Mouse (Mus musculus) embryonic facial prominence, embryonic 13.5 days (tissue): ENCODE measurements around the gene Myh1. TPM values are rescaled to one million over a fixed set of nuclear protein-coding genes. Genes with fewer than 3 reads are reported as not detected.

Experiments
- ATAC-seq: fragments of 200-750 bp; cut with Nextera tagmentation; 2 replicates; pipeline ENCODE4 v1.8.0; 2017; ENCODE audit warnings: low read depth; ENCODE audit not compliant: insufficient number of reproducible peaks, insufficient read depth, low FRiP score, low TSS enrichment
- H3K27ac ChIP-seq: fragments of 300-500 bp; sonication (generic); 2 replicates; pipeline ENCODE4 v1.5.1; 2015; ENCODE audit warnings: moderate library complexity, mild to moderate bottlenecking, inconsistent platforms
- H3K27me3 ChIP-seq: fragments of 300-500 bp; sonication (generic); 2 replicates; pipeline ENCODE4 v1.6.1; 2015; ENCODE audit warnings: mild to moderate bottlenecking, inconsistent platforms
- H3K36me3 ChIP-seq: fragments of 300-500 bp; sonication (generic); 2 replicates; pipeline ENCODE4 v1.6.1; 2015; ENCODE audit warnings: mild to moderate bottlenecking, inconsistent platforms
- H3K4me1 ChIP-seq: fragments of 300-500 bp; sonication (generic); 2 replicates; pipeline ENCODE4 v1.6.1; 2015; ENCODE audit warnings: inconsistent platforms
- H3K4me2 ChIP-seq: fragments of 300-500 bp; sonication (generic); 2 replicates; pipeline ENCODE4 v1.6.1; 2015; ENCODE audit warnings: moderate library complexity, mild to moderate bottlenecking, inconsistent platforms
- H3K4me3 ChIP-seq: fragments of 300-500 bp; sonication (generic); 2 replicates; pipeline ENCODE4 v1.5.1; 2015; ENCODE audit warnings: mild to moderate bottlenecking, inconsistent platforms
- H3K9ac ChIP-seq: fragments of 300-500 bp; sonication (generic); 2 replicates; pipeline ENCODE4 v1.6.1; 2015; ENCODE audit warnings: mild to moderate bottlenecking, inconsistent platforms
- H3K9me3 ChIP-seq: fragments of 300-500 bp; sonication (generic); 2 replicates; pipeline ENCODE4 v1.6.1; 2016; ENCODE audit warnings: inconsistent platforms
- WGBS: fragments of 180-500 bp; shearing (Covaris S2); methylation state at CpG from one replicate; pipeline ENCODE4 v1.1.7; 2015; ENCODE audit warnings: mixed read lengths; 5-methylcytosine and 5-hydroxymethylcytosine counted together
- polyA plus RNA-seq: library from polyadenylated mRNA; unstranded; fragments of >200 nt; fragmentation: Nextera tagmentation; extraction: Ambion mirVana; gene quantifications from 2 replicates; pipeline ENCODE4 v1.2.1, GENCODE M21; 2015

Myh1 gene
- 0.06 and 0.17 TPM in 2 replicates for polyA plus RNA-seq

DNA sequence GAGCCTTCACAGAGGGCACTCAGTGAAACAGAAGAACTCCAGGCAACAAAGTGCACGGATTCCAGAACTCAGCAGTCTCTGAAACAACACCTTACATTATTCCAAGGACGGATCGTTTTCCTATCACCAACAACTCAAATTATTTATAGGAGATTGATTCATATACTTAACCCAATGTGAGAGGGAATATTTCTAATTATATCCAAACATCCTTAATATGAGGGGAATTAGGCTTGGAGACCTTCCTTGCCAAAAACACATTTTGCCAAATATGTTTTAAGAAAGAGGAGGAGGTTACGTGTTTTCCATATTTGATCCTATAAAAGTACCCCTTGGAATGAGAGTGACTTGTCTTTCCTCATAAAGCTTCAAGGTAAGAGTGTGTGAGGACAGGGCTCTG lies at the start of gene Myh1:
Gene Myh1, plus strand, starts transcription at position 301 of the 400 bp plus-strand sequence.
- ATAC-seq, result no peak
- Histone ChIP-seq H3K9me3 (no peaks in the 10 kb centered on the region), H3K4me1 (no peaks in the 10 kb centered on the region), H3K9ac (no peak within 1 kb of the TSS), H3K27ac (no peak within 1 kb of the TSS), H3K36me3 (no peaks in the 10 kb centered on the region), H3K4me2 (no peak within 1 kb of the TSS), H3K27me3 (no peaks in the 10 kb centered on the region), H3K4me3 (no peak within 1 kb of the TSS)
- WGBS, result 71% methylated on average over 4 of the region's 4 CpGs

DNA sequence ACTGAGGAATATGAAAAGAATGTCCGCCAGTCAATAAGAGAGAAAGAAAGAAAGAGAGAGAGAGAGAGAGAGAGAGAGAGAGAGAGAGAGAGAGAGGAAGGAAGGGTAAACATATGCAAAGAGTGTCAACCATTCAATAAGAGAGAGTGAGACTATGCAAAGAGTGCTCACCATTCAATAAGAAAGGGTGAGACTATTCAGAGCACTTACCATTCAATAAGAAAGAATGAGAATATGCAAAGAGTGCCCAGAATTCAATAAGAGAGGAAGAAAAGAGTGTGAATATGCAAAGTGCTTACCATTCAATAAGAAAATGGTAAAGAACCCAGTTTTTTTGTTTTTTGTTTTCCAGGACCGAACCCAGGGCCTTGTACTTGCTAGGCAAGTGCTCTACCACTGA lies 49.6 kb upstream of the Myh1 start:
- ATAC-seq, result no peak
- 83% methylated on average over 2 of the region's 2 CpGs for WGBS

GRCm38 (mm10) chr11:67151159-67151558 lies 48.7 kb upstream of the Myh1 start:
- H3K27me3 ChIP-seq, result no peaks in the 10 kb centered on the region
- WGBS, result 83% methylated on average over 3 of the region's 3 CpGs
- ATAC-seq, result no peak

More for the DNA sequence above, 49.6 kb upstream of the Myh1 start:
- no peak overlapping the region for H3K27ac ChIP-seq
- no peak overlapping the region for H3K9ac ChIP-seq
- H3K27me3 ChIP-seq, result no peaks in the 10 kb centered on the region
- no peak overlapping the region for H3K4me3 ChIP-seq
- H3K4me2 ChIP-seq, result no peak overlapping the region
- no peaks in the 10 kb centered on the region for H3K36me3 ChIP-seq
- no peaks in the 10 kb centered on the region for H3K9me3 ChIP-seq
- H3K4me1 ChIP-seq, result no peaks in the 10 kb centered on the region

DNA sequence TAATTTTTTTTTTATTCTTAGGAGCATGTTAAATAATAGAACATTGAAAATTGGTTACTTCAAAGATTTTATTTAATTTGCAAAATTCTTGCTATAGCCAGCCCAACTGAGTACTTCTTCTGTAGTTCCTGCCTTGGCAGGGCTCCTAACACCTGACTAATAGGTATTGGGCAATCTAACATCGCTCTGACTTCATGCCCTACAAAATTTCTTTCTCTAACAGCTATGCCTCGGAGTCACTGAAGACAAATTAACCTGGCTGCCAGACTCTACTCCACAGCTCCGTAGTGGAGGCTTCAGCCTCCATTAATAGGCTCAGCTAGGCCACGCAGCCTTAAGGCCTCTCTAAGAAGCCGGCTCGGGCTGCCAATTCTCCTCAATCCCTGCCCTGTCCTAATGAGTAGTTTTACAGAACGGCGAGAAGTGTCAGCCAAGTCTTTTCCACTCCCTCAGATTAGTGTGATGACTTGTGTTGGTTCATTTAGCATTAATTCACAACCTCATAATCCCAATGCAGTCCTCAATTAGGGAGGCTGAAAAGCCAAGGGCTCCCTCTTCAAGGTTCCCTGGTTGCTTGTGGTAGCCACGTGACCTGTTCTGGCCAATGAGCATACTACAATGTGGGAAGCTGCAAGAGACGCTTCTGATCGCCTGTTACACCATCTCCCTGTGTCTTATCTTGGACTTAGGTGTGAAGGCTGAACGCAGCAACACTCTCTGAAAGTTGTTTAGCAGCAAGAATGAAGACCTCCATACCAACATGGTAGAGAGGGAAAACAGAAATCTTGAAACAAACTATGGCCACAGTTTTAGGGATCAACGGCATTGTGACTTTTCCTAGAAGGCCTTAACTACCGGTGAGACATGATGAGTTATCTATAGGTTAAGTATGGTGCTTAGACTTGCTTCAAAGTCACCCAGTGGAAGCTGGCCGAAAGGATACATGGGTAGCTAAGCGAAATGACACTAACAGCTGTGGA lies 47.9 kb upstream of the Myh1 start:
- 87% methylated on average over 16 of the region's 16 CpGs for WGBS
- Histone ChIP-seq H3K9ac (no peak overlapping the region), H3K27me3 (no peaks in the 10 kb centered on the region), H3K4me3 (no peak overlapping the region), H3K4me1 (no peaks in the 10 kb centered on the region), H3K9me3 (no peaks in the 10 kb centered on the region), H3K27ac (no peak overlapping the region), H3K36me3 (no peaks in the 10 kb centered on the region), H3K4me2 (no peak overlapping the region)
- no peak for ATAC-seq

More at GRCm38 (mm10) chr11:67151159-67151558, 48.7 kb upstream of the Myh1 start:
- H3K9me3 ChIP-seq, result no peaks in the 10 kb centered on the region
- H3K36me3 ChIP-seq, result no peaks in the 10 kb centered on the region
- no peak overlapping the region for H3K27ac ChIP-seq
- no peaks in the 10 kb centered on the region for H3K4me1 ChIP-seq
- no peak overlapping the region for H3K4me3 ChIP-seq
- no peak overlapping the region for H3K4me2 ChIP-seq
- no peak overlapping the region for H3K9ac ChIP-seq

DNA sequence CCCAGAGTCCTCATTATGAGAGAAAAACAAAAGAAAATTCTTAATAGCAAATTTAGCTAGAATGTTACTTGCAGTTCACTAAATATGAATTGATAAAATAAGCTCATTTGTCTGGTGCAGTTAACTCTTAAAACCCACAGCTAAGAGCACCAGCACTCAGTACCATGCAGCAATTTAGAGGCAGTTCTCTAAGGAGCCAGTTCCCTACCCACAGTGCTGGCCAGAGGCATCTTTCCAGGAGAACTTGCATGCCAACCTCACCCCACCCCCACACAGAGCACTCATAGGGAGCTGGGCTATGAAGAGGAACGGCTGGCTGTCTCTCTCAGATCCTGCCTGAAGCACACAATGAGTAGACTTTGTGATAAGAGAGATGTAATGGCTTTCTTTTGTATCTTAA lies 46.7 kb upstream of the Myh1 start:
- no peak overlapping the region for H3K9ac ChIP-seq
- WGBS, result 21% methylated on average over 1 of the region's 1 CpGs

GRCm38 (mm10) chr11:67153843-67154242 lies 46.0 kb upstream of the Myh1 start:
- Histone ChIP-seq H3K27me3 (no peaks in the 10 kb centered on the region), H3K4me3 (no peak overlapping the region), H3K36me3 (no peaks in the 10 kb centered on the region), H3K9ac (no peak overlapping the region), H3K27ac (no peak overlapping the region), H3K4me2 (no peak overlapping the region), H3K4me1 (no peaks in the 10 kb centered on the region), H3K9me3 (no peaks in the 10 kb centered on the region)
- no peak for ATAC-seq
- WGBS, result 79% methylated on average over 1 of the region's 1 CpGs

More for the DNA sequence above, 46.7 kb upstream of the Myh1 start:
- Histone ChIP-seq H3K9me3 (no peaks in the 10 kb centered on the region), H3K27ac (no peak overlapping the region), H3K27me3 (no peaks in the 10 kb centered on the region), H3K4me3 (no peak overlapping the region), H3K4me2 (no peak overlapping the region), H3K4me1 (no peaks in the 10 kb centered on the region), H3K36me3 (no peaks in the 10 kb centered on the region)
- ATAC-seq, result no peak

- Histone ChIP-seq H3K36me3 (no peaks in the 10 kb centered on the region), H3K9ac (no peak overlapping the region), H3K4me3 (no peak overlapping the region), H3K27me3 (no peaks in the 10 kb centered on the region), H3K4me1 (no peaks in the 10 kb centered on the region), H3K4me2 (no peak overlapping the region), H3K27ac (no peak overlapping the region), H3K9me3 (no peaks in the 10 kb centered on the region)
- no peak for ATAC-seq
- WGBS, result 66% methylated on average over 2 of the region's 2 CpGs
Measured at GRCm38 (mm10) chr11:67155650-67156049, 44.2 kb upstream of the Myh1 start.

DNA sequence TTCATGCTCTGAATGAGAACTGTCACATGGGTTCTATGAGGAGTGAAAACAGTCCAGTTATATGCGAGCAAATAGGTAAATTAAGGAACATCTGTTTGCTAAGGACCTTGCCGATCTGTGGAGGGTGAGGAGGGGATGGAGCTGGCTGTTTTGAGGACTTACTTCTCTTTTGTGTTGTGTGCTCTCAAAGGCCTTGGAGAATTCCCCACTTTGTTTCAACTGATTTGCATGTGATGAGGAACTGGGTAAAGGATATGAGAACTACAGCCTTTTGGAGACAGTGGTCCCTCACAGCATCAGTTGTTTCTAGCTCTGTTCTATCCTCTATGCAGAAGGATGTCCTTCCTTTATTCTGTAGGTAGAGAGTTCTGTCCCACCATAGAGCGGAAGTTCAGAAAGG lies 39.7 kb upstream of the Myh1 start:
- Histone ChIP-seq H3K4me3 (no peak overlapping the region), H3K9ac (no peak overlapping the region), H3K4me1 (no peaks in the 10 kb centered on the region), H3K27me3 (no peaks in the 10 kb centered on the region), H3K9me3 (no peaks in the 10 kb centered on the region), H3K27ac (no peak overlapping the region), H3K36me3 (no peaks in the 10 kb centered on the region), H3K4me2 (no peak overlapping the region)
- WGBS, result 86% methylated on average over 3 of the region's 3 CpGs
- ATAC-seq, result no peak

- WGBS, result 78% methylated on average over 4 of the region's 4 CpGs
- H3K27ac ChIP-seq, result no peak overlapping the region
Measured at GRCm38 (mm10) chr11:67163701-67164100, 36.2 kb upstream of the Myh1 start.

GRCm38 (mm10) chr11:67164851-67165250 lies 35.0 kb upstream of the Myh1 start:
- H3K4me2 ChIP-seq, result no peak overlapping the region
- no peaks in the 10 kb centered on the region for H3K9me3 ChIP-seq
- no peak for ATAC-seq
- no peaks in the 10 kb centered on the region for H3K4me1 ChIP-seq
- H3K27me3 ChIP-seq, result no peaks in the 10 kb centered on the region
- no peaks in the 10 kb centered on the region for H3K36me3 ChIP-seq
- 61% methylated on average over 5 of the region's 5 CpGs for WGBS
- H3K9ac ChIP-seq, result no peak overlapping the region
- no peak overlapping the region for H3K27ac ChIP-seq
- no peak overlapping the region for H3K4me3 ChIP-seq

More at GRCm38 (mm10) chr11:67163701-67164100, 36.2 kb upstream of the Myh1 start:
- no peak for ATAC-seq
- no peaks in the 10 kb centered on the region for H3K9me3 ChIP-seq
- no peaks in the 10 kb centered on the region for H3K36me3 ChIP-seq
- H3K27me3 ChIP-seq, result no peaks in the 10 kb centered on the region
- no peak overlapping the region for H3K9ac ChIP-seq
- H3K4me1 ChIP-seq, result no peaks in the 10 kb centered on the region
- no peak overlapping the region for H3K4me3 ChIP-seq
- no peak overlapping the region for H3K4me2 ChIP-seq

- H3K4me1 ChIP-seq, result no peaks in the 10 kb centered on the region
- no peaks in the 10 kb centered on the region for H3K27me3 ChIP-seq
- no peaks in the 10 kb centered on the region for H3K36me3 ChIP-seq
- WGBS, result 22% methylated on average over 5 of the region's 5 CpGs
- no peak overlapping the region for H3K4me3 ChIP-seq
- no peak overlapping the region for H3K27ac ChIP-seq
- no peak overlapping the region for H3K9ac ChIP-seq
- H3K4me2 ChIP-seq, result no peak overlapping the region
- H3K9me3 ChIP-seq, result no peaks in the 10 kb centered on the region
- ATAC-seq, result no peak
Measured at GRCm38 (mm10) chr11:67169301-67169700, 30.6 kb upstream of the Myh1 start.

DNA sequence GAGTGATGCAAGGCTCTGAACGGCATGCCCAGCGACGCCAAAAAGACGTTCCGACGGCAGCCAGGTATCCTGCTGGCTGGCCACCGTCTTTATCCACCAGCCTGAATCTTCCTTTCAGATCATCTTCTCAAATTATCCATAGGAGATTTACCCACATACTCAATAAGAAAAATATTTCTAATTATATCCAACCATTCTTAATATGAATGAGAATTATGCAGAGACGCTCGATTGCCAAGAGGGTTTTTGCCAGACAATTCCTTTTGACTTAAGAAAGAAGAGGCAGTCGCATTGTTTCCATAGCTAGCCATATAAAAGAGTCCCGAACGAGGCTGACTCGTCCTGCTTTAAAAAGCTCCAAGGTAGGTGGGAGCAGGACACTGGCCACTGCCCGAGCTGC lies 29.1 kb upstream of the Myh1 start, which contains the start of gene Myh2:
Gene Myh2, plus strand, starts transcription at position 301 of the 400 bp plus-strand sequence.
- H3K4me2 ChIP-seq, result no peak within 1 kb of the TSS
- H3K9me3 ChIP-seq, result no peaks in the 10 kb centered on the region
- H3K36me3 ChIP-seq, result no peaks in the 10 kb centered on the region
- H3K27me3 ChIP-seq, result no peaks in the 10 kb centered on the region
- ATAC-seq, result no peak
- H3K9ac ChIP-seq, result no peak within 1 kb of the TSS
- no peak within 1 kb of the TSS for H3K27ac ChIP-seq
- no peaks in the 10 kb centered on the region for H3K4me1 ChIP-seq
- H3K4me3 ChIP-seq, result no peak within 1 kb of the TSS
- WGBS, result 79% methylated on average over 14 of the region's 14 CpGs
